Comparison of ENCODE assay signal across 19 mouse cellular contexts in the genomic region with DNA sequence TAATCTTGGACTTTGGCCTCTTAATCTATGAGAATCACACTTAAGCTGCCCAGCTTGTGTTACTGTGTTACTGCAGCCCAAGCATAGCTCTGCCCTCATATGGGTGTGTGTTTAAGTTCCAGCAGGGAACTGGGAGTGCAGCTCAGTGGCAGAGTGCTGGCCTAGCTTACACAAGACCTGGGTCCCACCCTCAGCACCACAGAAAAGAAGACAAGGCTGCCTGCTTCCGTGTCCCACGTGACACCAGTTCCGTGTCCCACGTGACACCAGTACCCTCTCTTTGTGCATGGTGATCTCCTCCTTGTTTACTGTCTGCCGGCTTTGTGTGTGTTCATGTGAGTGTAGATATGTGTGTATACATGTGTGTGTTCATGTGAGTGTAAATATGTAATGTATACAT. TPM values are rescaled to one million over a fixed set of nuclear protein-coding genes. Genes with fewer than 3 reads are reported as not detected.
DNase-seq lines count a peak whose midpoint lies in the region; ATAC-seq lines count a peak whose summit lies in the region.
"Had no signal": no experiment of that assay in that cellular context is flagged by ENCODE, and none has a peak within 500 bp of the region (broad histone marks: within the 10 kb centered on the region; RNA-seq: fewer than 3 reads in every experiment).

No protein-coding gene starts in this region.

- peak; percentile 96 for DNase-seq in heart, adult 11 months
- DNase-seq in heart, postnatal 4 days, result no peak
- peak; percentile 52 for DNase-seq in lung, postnatal 36 days
- DNase-seq in lung, adult 18-20 months, result no peak
- DNase-seq in left cerebral cortex, adult 8-10 months (ENCODE audit: low spot score in 2 of 2), result no peak
- DNase-seq: adrenal gland, postnatal 10 days; adrenal gland, postnatal 36 days; cerebellum, adult 11-12 months; cerebellum, adult 8-10 months; cerebellum, postnatal 10 days; cerebellum, postnatal 36 days; forebrain, postnatal 0 days; gastrocnemius, adult 2 months; gastrocnemius, postnatal 14 days; heart, postnatal 14 days had no signal

- ATAC-seq in monocyte, adult 5-6 weeks (replicated peaks; ENCODE audit: insufficient number of reproducible peaks, low FRiP score, low TSS enrichment, poor library complexity, severe bottlenecking), result peak; percentile 62
- ATAC-seq: forebrain, embryonic 14.5 days; forebrain, postnatal 0 days; intestine, postnatal 0 days had no signal

RNA-seq across cellular contexts. Expression of a gene that starts 18.7 kb away (rescaled TPM):
- 10 to 100 TPM; 12.8 to 13.8 TPM for total RNA-seq in heart, postnatal 4 days (2021)
- 11.8 to 12.1 TPM (median 11.9 TPM) in 3 replicates for total RNA-seq in monocyte, adult 5-6 weeks (2017)
- total RNA-seq in left cerebral cortex, adult 8-10 months (2022), result 10 to 100 TPM; 12.9 to 13.8 (median 13.3) TPM

RNA-seq across cellular contexts. Expression of a gene that starts 31.4 kb away (rescaled TPM):
- 100 to 1,000 TPM; 218 to 233 TPM for total RNA-seq in heart, postnatal 4 days (2021)
- total RNA-seq in monocyte, adult 5-6 weeks (2017), result 106 to 180 TPM (median 151 TPM) in 3 replicates
- total RNA-seq in left cerebral cortex, adult 8-10 months (2022), result 100 to 1,000 TPM in 2 of 4 experiments, 10 to 100 TPM in 2; 97.1 to 133 (median 108) TPM

RNA-seq across cellular contexts. Expression of a gene that starts 33.1 kb away (rescaled TPM):
- total RNA-seq in heart, postnatal 4 days (2021), result 1 to 10 TPM; 3.6 to 4.3 TPM
- not detected in 3 replicates for total RNA-seq in monocyte, adult 5-6 weeks (2017)
- total RNA-seq in left cerebral cortex, adult 8-10 months (2022), result 1 to 10 TPM; 2.8 to 3.8 (median 3.2) TPM
- total RNA-seq: gastrocnemius, adult 2 months; hematopoietic stem cell, adult 5-6 weeks had no signal

RNA-seq across cellular contexts. Expression of a gene that starts 39.0 kb away (rescaled TPM):
- 10 to 100 TPM; 14.4 to 19.2 TPM for total RNA-seq in heart, postnatal 4 days (2021)
- 7.0 to 21.9 TPM (median 15.6 TPM) in 3 replicates for total RNA-seq in monocyte, adult 5-6 weeks (2017)
- 10 to 100 TPM; 14.3 to 18.7 (median 16.2) TPM for total RNA-seq in left cerebral cortex, adult 8-10 months (2022)

RNA-seq across cellular contexts. Expression of a gene that starts 52.0 kb away (rescaled TPM):
- total RNA-seq in heart, postnatal 4 days (2021), result 10 to 100 TPM; 11.0 to 16.2 TPM
- 6.4 to 27.2 TPM (median 23.9 TPM) in 3 replicates for total RNA-seq in monocyte, adult 5-6 weeks (2017)
- 10 to 100 TPM; 24.6 to 29.7 (median 27.8) TPM for total RNA-seq in left cerebral cortex, adult 8-10 months (2022)

Comparison
In these comparisons a context has a peak if more than half of its experiments do, and no peak if none do; other contexts are left out.
1. DNase-seq: peak in heart, adult 11 months (single experiment) and lung, postnatal 36 days (single experiment); none in heart, postnatal 4 days (single experiment), lung, adult 18-20 months (0 of 2) and left cerebral cortex, adult 8-10 months (0 of 2).